ENCODE assay signal across 8 mouse cellular contexts in genomic region chrX:167233104-167233687, GRCm38 (mm10). TPM values are rescaled to one million over a fixed set of nuclear protein-coding genes. Genes with fewer than 3 reads are reported as not detected.
DNase-seq lines count a peak whose midpoint lies in the region; ATAC-seq lines count a peak whose summit lies in the region.

No protein-coding gene starts in this region.

- DNase-seq in heart, adult 11 months = peak; percentile 91
- DNase-seq in heart, embryonic 10.5 days (ENCODE audit: low spot score) = no peak
- peak; percentile 88 for DNase-seq in hindbrain, embryonic 14.5 days (ENCODE audit: low spot score)
- DNase-seq in layer of hippocampus, postnatal 25 days (ENCODE audit: extremely low spot score in 1 of 2, low spot score in 1 of 2) = peak; percentile 60 to 85
- DNase-seq in spleen, postnatal 10 days (ENCODE audit: low spot score in 2 of 2) = peak; percentile 40 to 76

- ATAC-seq in cerebellum, adult (ENCODE audit: insufficient number of reproducible peaks, low FRiP score, low TSS enrichment) = peak; percentile 83
- ATAC-seq in forebrain, embryonic 13.5 days = peak; percentile 87
- peak; percentile 75 for ATAC-seq in hindbrain, embryonic 14.5 days (ENCODE audit: low FRiP score)
- ATAC-seq in megakaryocyte-erythroid progenitor cell, adult 5-6 weeks (replicated peaks; ENCODE audit: low FRiP score, low TSS enrichment, poor library complexity, severe bottlenecking) = peak; percentile 89

- no peaks in the 10 kb centered on the region for H3K27me3 ChIP-seq in heart, embryonic 10.5 days (ENCODE audit: insufficient read depth, poor library complexity, severe bottlenecking)
- H3K27me3 ChIP-seq in forebrain, embryonic 13.5 days = peaks cover 3% of the 10 kb centered on the region; the same call in 1 of the 2 replicates
- peaks cover under 1% of the 10 kb centered on the region; the same call in 1 of the 2 replicates for H3K27me3 ChIP-seq in hindbrain, embryonic 14.5 days (ENCODE audit: control insufficient read depth, insufficient read depth, low read length)

- no peaks in the 10 kb centered on the region for H3K4me1 ChIP-seq in heart, embryonic 10.5 days
- H3K4me1 ChIP-seq in forebrain, embryonic 13.5 days = 0 out of 2 replicates have a peak, but pooled peaks cover 3% of the 10 kb centered on the region
- H3K4me1 ChIP-seq in hindbrain, embryonic 14.5 days (replicated peaks; ENCODE audit: control insufficient read depth, insufficient read depth, low read length) = no peaks in the 10 kb centered on the region

- WGBS in heart, embryonic 10.5 days = 30% methylated on average over 9 of the region's 9 CpGs
- WGBS in forebrain, embryonic 13.5 days = 27% methylated on average over 9 of the region's 9 CpGs
- WGBS in hindbrain, embryonic 14.5 days = 28% methylated on average over 9 of the region's 9 CpGs

- H3K4me3 ChIP-seq in heart, embryonic 10.5 days = no peak overlapping the region
- H3K4me3 ChIP-seq in forebrain, embryonic 13.5 days = no peak overlapping the region
- H3K4me3 ChIP-seq in hindbrain, embryonic 14.5 days (replicated peaks; ENCODE audit: low read length) = no peak overlapping the region

- H3K9ac ChIP-seq in forebrain, embryonic 13.5 days = no peak overlapping the region
- no peak overlapping the region for H3K9ac ChIP-seq in hindbrain, embryonic 14.5 days

- no peak overlapping the region for H3K4me2 ChIP-seq in forebrain, embryonic 13.5 days
- no peak overlapping the region; the same call in 1 of the 2 replicates for H3K4me2 ChIP-seq in hindbrain, embryonic 14.5 days (replicated peaks)

- H3K36me3 ChIP-seq in heart, embryonic 10.5 days = no peaks in the 10 kb centered on the region
- H3K36me3 ChIP-seq in forebrain, embryonic 13.5 days (ENCODE audit: poor library complexity, severe bottlenecking) = no peaks in the 10 kb centered on the region
- H3K36me3 ChIP-seq in hindbrain, embryonic 14.5 days (replicated peaks; ENCODE audit: control insufficient read depth, insufficient read depth) = no peaks in the 10 kb centered on the region

- no peaks in the 10 kb centered on the region for H3K9me3 ChIP-seq in heart, embryonic 10.5 days
- no peaks in the 10 kb centered on the region for H3K9me3 ChIP-seq in forebrain, embryonic 13.5 days (replicated peaks)
- H3K9me3 ChIP-seq in hindbrain, embryonic 14.5 days (ENCODE audit: control insufficient read depth, low read length) = no peaks in the 10 kb centered on the region

- no peak overlapping the region for H3K27ac ChIP-seq in heart, embryonic 10.5 days
- H3K27ac ChIP-seq in forebrain, embryonic 13.5 days = no peak overlapping the region
- no peak overlapping the region for H3K27ac ChIP-seq in hindbrain, embryonic 14.5 days

RNA-seq across cellular contexts. Expression of gene Tmsb4x, which starts 24.1 kb away (rescaled TPM):
- polyA plus RNA-seq in heart, embryonic 10.5 days (2016; fragmentation: Nextera tagmentation; extraction: Ambion mirVana) = 1,947 and 1,991 TPM in 2 replicates
- polyA plus RNA-seq in forebrain, embryonic 13.5 days (2015; fragmentation: Nextera tagmentation; extraction: Ambion mirVana) = 6,273 and 8,315 TPM in 2 replicates
- 4,629 and 5,303 TPM in 2 replicates for polyA plus RNA-seq in hindbrain, embryonic 14.5 days (2014; fragmentation: Nextera tagmentation; extraction: Ambion mirVana)
- 1,000 to 10,000 TPM; 1,648 to 1,826 TPM for total RNA-seq in layer of hippocampus, postnatal 25 days (2021)
- 237 and 370 TPM in 2 replicates for total RNA-seq in megakaryocyte-erythroid progenitor cell, adult 5-6 weeks (2014; fragmentation: Nextera tagmentation)
- 226 and 321 TPM in 2 replicates for total RNA-seq in megakaryocyte-erythroid progenitor cell, adult 5-6 weeks (2017)

RNA-seq across cellular contexts. Expression of gene Tlr8, which starts 30.9 kb away (rescaled TPM):
- polyA plus RNA-seq in heart, embryonic 10.5 days (2016; fragmentation: Nextera tagmentation; extraction: Ambion mirVana) = 0.08 TPM in 1 of 2 replicates, not detected in the other
- polyA plus RNA-seq in forebrain, embryonic 13.5 days (2015; fragmentation: Nextera tagmentation; extraction: Ambion mirVana) = 0.08 and 0.13 TPM in 2 replicates
- polyA plus RNA-seq in hindbrain, embryonic 14.5 days (2014; fragmentation: Nextera tagmentation; extraction: Ambion mirVana) = 0.32 and 0.35 TPM in 2 replicates
- under 1 TPM; 0.14 to 0.20 TPM for total RNA-seq in layer of hippocampus, postnatal 25 days (2021)
- total RNA-seq in megakaryocyte-erythroid progenitor cell, adult 5-6 weeks (2014; fragmentation: Nextera tagmentation) = not detected in 2 replicates
- total RNA-seq in megakaryocyte-erythroid progenitor cell, adult 5-6 weeks (2017) = 0.52 TPM in 1 of 2 replicates, not detected in the other
